Mouse (Mus musculus): ENCODE measurements around the gene Tenm3. TPM values are rescaled to one million over a fixed set of nuclear protein-coding genes. Genes with fewer than 3 reads are reported as not detected.
"Not testable (repeated sequence)": the region's sequence is repeated elsewhere in the genome, so short reads cannot be mapped to it uniquely, and the experiment has no call there.

The Tenm3 gene
- total RNA-seq, 2 experiments from 2014 or later = 79.3 to 79.7 TPM

GRCm38 (mm10) chr8:48204114-48204837 is 639.5 kb downstream of the Tenm3 start:
- intact Hi-C loops (cut with DNase I) = no loop called here
- no peak for DNase-seq (ENCODE audit: low spot score in 2 of 2)

DNA sequence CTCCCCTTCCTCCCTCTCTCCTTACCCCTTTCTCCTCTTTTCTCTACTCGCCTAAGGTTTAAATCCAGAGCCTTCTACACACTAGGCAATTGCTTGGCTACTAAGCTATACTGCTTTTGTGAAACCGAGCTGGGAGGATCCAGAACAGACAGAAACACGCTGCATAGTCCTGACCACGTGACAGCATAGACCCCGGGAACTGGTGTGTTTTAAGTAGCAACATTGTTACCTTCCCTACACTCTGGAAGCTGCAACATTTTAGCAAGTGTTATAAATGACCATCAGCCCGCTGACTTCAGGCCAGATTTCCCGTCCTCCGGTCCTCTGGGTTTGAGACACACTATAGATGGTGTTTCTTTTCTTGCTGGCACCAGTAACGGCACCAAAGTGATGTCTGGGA is 640.1 kb downstream of the Tenm3 start:
- DNase-seq (ENCODE audit: low spot score in 2 of 2) = no peak
- intact Hi-C loops (cut with DNase I) = no loop called here

- no peak for DNase-seq (ENCODE audit: low spot score in 2 of 2)
- intact Hi-C loops (cut with DNase I) = no loop called here
Observed at GRCm38 (mm10) chr8:48203161-48203560, 640.6 kb downstream of the Tenm3 start.

- intact Hi-C loops (cut with DNase I) = no loop called here
- DNase-seq (ENCODE audit: low spot score in 2 of 2) = no peak
Observed at GRCm38 (mm10) chr8:48202632-48203031, 641.1 kb downstream of the Tenm3 start.

DNA sequence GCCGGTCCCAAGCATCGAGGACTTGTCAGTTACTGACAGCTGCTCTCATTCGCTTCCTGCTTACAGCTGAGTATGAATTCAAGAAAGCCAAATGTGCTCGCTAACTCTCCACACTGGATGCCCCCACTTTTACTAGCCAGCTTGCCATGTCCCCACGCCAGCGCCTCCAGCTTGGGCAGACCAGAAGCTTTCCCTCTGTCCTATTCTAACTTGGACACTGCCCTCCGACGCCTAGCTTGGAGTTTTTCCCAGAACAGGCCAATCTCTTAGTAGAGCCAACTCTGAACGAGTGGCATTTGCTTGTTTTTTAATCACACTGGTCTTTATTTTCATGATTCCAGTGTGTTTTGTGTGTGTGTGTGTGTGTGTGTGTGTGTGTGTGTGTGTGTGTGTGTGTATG is 644.6 kb downstream of the Tenm3 start:
- intact Hi-C loops (cut with DNase I) = no loop called here
- DNase-seq (ENCODE audit: low spot score in 2 of 2) = no peak

DNA sequence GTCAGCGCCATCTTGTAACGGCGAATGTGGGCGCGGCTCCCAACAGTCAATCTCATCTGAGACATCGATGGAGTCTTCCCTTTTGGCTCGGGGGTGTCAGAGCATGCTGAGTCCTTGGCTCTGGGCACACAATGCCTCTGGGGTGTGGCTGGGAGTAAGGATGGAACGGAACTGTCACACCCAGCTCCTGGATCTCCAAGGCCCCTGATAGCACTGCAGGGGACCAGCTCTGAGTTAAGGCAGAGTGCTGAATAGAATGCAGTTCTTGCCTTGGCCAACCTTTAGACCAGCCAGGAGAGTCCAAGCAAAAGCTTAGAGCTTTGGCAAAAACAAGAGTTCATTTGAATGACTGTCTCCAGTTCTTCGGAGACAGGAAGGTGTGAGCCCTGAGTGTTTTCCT is 647.8 kb downstream of the Tenm3 start:
- no peak for DNase-seq (ENCODE audit: low spot score in 2 of 2)
- intact Hi-C loops (cut with DNase I) = no loop called here

DNA sequence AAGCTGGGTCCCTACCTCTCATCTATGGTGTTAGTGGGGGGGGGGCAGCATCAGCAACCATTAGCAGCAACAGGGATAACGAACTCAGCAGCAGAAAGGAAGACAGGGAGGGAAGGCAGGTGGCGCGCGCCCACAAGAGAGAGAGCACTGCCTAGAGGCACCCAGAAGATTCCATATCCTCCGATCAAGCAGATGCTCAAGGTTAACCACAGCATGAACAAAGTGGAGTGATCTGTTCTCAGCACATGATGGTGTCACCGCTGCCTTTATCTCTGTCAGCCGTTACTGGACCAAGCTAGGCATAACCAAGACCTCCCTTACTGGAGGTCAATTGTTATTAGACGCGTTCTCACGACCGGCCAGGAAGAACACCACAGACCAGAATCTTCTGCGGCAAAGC is 655.2 kb downstream of the Tenm3 start:
- no peak for DNase-seq (ENCODE audit: low spot score in 2 of 2)
- intact Hi-C loops (cut with DNase I) = no loop called here

DNA sequence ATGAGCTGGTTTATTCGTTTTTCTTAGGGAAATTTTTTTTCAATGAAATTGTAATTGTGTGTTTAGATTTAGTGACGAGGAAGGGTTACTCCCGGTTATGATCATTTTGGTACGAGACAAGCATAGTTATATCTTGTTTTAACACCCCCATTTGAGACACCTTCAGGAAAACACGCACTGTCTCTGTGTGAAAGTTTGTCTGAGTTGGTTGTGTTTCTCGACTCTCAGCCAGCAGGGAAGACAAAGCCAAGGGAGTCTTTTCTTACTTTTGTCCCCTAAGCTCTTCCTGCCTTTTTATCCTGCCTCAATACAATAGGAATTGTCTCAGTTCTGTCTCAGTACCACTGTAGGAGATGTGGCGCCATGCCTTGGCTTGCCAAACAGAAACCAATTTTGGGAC is 660.0 kb downstream of the Tenm3 start:
- intact Hi-C loops (cut with DNase I) = no loop called here
- no peak for DNase-seq (ENCODE audit: low spot score in 2 of 2)

DNA sequence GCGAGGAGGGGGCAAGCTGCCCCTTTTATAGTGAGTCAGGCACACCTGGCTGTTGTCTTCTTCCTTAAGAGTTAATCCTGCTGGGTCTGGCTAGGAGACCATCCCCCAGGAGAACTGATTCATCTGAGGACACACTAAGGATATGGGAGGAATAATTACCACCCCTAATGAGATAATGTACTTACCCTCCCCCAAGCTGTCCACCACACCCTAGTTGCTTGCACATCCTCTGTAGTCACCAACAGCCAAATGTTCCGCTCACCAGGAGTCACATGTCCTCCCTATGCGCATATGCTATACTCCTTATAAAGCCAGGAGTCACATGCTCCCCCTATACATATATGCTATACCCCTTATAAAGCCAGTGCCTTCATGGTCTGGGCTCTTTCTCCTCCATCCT is 662.8 kb downstream of the Tenm3 start:
- no peak for DNase-seq (ENCODE audit: low spot score in 2 of 2)
- intact Hi-C loops (cut with DNase I) = no loop called here

DNA sequence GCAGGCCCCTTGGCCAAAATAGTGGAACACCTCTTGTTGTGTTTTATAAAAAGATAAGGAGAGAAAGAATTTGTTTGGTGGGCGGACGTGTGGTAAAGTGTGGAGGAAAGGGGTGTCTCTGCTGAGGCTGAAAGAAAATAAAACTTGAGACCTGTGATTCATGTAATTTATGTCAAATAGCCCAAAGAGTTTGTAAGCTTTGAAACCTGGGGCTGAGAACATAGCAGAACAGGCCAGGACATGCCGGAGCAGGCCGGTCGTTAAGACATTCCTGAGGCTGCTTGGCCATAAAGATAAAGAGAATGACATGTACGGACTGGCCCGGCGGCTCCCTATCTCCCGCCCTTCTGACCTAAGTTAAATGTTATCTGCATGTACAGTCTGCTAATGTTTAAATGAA is 663.6 kb downstream of the Tenm3 start:
- DNase-seq (ENCODE audit: low spot score in 2 of 2); intact Hi-C loops (cut with DNase I): not testable (repeated sequence)

GRCm38 (mm10) chr8:48178993-48179392 is 664.8 kb downstream of the Tenm3 start:
- no peak for DNase-seq (ENCODE audit: low spot score in 2 of 2)
- intact Hi-C loops (cut with DNase I) = no loop called here

DNA sequence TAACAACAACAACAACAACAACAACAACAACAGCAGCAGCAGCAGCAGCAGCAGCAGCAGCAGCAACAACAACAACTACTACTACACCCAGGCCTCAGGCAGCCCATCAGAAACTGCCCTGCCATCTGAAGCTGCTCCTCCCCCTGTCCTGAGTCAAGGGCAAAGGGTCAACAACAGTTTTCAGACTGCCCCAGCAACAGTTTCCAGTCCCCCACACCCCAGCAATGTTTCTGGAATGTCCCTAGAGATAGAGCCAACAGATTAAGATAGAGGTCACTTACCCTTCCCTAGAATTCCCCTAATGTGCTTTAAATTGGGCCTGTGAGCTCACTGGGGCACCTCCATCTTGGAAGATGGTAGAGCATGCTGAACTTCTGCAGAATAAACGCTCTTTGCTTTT is 665.9 kb downstream of the Tenm3 start:
- intact Hi-C loops (cut with DNase I) = no loop called here
- no peak for DNase-seq (ENCODE audit: low spot score in 2 of 2)
